Mouse (Mus musculus): Measurements from ENCODE around the gene Otub1.

DNA sequence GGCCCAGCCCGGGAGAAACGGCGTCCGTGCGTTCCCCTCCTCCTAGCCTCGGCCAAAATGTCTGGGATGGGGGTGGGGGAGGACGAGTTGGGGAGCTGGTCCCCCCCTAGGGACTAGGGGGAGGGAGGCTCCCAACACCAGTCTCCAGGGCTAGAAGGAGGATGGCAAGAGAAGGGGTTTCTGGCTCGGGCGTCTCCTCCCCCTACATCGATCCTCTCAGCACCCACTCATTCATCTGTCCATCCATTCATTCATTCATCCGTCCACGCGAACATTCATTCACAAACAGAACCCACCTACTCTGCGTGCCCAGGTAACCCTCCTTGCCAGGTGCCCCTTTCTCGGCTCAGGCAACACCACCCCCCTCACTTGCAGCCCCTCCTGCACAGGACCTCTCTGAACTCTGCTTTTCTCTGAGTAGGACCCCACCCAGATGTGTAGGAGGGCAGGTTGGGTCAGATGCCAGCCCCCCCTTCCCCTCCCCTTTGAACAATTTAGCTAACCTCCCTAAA, 39.9 kb downstream of the Otub1 start:
- no peak for TF ChIP-seq POLR2A (IDR thresholded peaks at IDR 0.05; ENCODE audit: extremely low read depth, insufficient read depth, low read length)
- TF ChIP-seq CTCF (IDR thresholded peaks at IDR 0.05; ENCODE audit: extremely low read depth, insufficient read depth, low read length) = no peak
